Mouse (Mus musculus): Measurements from ENCODE around the gene Nmnat2.

The Nmnat2 gene

GRCm38 (mm10) chr1:153128780-153129179, 174.0 kb downstream of the Nmnat2 start:
- no peak for DNase-seq

GRCm38 (mm10) chr1:153129992-153130713, 175.4 kb downstream of the Nmnat2 start:
- DNase-seq = no peak

GRCm38 (mm10) chr1:153133865-153134781, 179.3 kb downstream of the Nmnat2 start:
- DNase-seq = no peak

- no peak for DNase-seq
Observed at GRCm38 (mm10) chr1:153136647-153137046, 181.9 kb downstream of the Nmnat2 start.

GRCm38 (mm10) chr1:153138486-153138885, 183.7 kb downstream of the Nmnat2 start:
- DNase-seq = no peak

GRCm38 (mm10) chr1:153139635-153140034, 184.8 kb downstream of the Nmnat2 start:
- no peak for DNase-seq

- peak in 1 of 2 experiments; percentile 15 for DNase-seq
Observed at GRCm38 (mm10) chr1:153140265-153140664, 185.5 kb downstream of the Nmnat2 start.

- DNase-seq = peak; percentile 68 to 83
Observed at GRCm38 (mm10) chr1:153140747-153141228, 186.0 kb downstream of the Nmnat2 start.

GRCm38 (mm10) chr1:153144021-153144420, 189.2 kb downstream of the Nmnat2 start:
- no peak for DNase-seq

- no peak for DNase-seq
Observed at GRCm38 (mm10) chr1:153145791-153146190, 191.0 kb downstream of the Nmnat2 start.

- DNase-seq = no peak
Observed at GRCm38 (mm10) chr1:153152594-153152993, 197.8 kb downstream of the Nmnat2 start.

GRCm38 (mm10) chr1:153153619-153154137, 198.9 kb downstream of the Nmnat2 start:
- DNase-seq = peak; percentile 37 to 47

GRCm38 (mm10) chr1:153155364-153155763, 200.6 kb downstream of the Nmnat2 start:
- no peak for DNase-seq

- DNase-seq = no peak
Observed at GRCm38 (mm10) chr1:153157021-153157623, 202.3 kb downstream of the Nmnat2 start.

- DNase-seq = no peak
Observed at GRCm38 (mm10) chr1:153159137-153159536, 204.3 kb downstream of the Nmnat2 start.

- no peak for DNase-seq
Observed at GRCm38 (mm10) chr1:153163831-153164230, 209.0 kb downstream of the Nmnat2 start.

- no peak for DNase-seq
Observed at GRCm38 (mm10) chr1:153168293-153168692, 213.5 kb downstream of the Nmnat2 start.

All from thymus, postnatal 36 days (tissue).